Mouse (Mus musculus): ENCODE measurements around the gene 6430548M08Rik. TPM values are rescaled to one million over a fixed set of nuclear protein-coding genes. Genes with fewer than 3 reads are reported as not detected.

6430548M08Rik gene
- polyA plus RNA-seq, 1 experiment, result 6.5 TPM

DNA sequence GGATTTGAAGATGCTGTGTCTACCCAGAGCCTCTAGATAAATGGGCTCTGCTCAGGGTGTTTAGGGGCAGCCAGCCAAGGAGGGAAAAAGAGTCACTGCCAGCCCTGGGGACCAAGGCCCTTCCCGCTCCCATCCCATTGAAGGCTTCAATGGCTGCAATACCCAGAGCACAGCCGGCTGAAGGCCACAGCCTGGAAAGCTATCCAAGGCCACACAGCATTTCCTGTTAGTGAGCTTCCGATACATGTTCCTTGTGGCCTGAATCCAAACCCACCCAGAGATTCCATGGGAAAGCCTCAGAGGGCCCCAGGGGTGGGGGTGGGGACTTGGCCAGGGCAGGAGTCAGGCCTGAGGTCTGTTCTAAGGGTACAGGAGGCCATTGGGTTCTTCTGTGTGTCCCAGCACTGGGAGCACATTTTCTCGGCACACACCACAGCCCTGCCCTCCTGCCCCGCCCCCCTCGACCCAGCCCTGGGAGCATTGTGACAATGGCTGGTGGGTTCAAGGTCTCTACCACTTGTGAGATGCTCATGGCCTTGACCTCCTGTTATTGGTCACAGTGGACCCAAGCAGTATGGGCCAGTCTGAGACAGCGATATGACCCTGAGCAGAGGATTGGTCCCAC is 90.9 kb downstream of the 6430548M08Rik start:
- H3K4me3 ChIP-seq (ENCODE audit: insufficient read depth, low read length), result no peak overlapping the region
- H3K4me1 ChIP-seq (ENCODE audit: control insufficient read depth, insufficient read depth, low read length), result no peaks in the 10 kb centered on the region; the same call in 1 of the 2 replicates
- no peak overlapping the region for H3K27ac ChIP-seq (ENCODE audit: insufficient read depth, low read length)
- TF ChIP-seq POLR2A (IDR thresholded peaks at IDR 0.05; ENCODE audit: low read depth, low read length), result no peak
- TF ChIP-seq CTCF (IDR thresholded peaks at IDR 0.05; ENCODE audit: borderline replicate concordance, insufficient read depth, low read length), result no peak

DNA sequence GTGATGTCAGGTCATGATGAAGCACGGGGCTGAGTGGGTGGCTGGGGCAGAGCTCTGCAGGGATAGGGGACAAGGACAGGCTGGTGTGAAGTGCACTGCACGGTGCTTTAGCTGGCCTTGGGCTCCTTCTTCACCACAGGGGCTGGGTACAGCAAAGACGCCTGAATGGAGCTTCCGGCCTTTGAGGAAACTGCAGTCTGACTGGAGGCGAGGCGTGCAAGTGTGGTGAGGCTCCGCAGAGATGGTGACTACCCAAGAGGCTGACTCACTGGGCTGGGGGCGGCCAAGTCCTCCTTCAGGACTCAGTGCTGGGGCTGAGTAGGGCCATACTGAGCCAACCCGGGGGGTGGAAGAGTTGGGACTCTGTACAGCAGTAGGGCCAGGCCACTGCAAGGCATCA is 92.0 kb downstream of the 6430548M08Rik start:
- no peak for TF ChIP-seq CTCF (IDR thresholded peaks at IDR 0.05; ENCODE audit: borderline replicate concordance, insufficient read depth, low read length)
- TF ChIP-seq POLR2A (IDR thresholded peaks at IDR 0.05; ENCODE audit: low read depth, low read length), result no peak
- Histone ChIP-seq H3K4me3 (ENCODE audit: insufficient read depth, low read length) (no peak overlapping the region), H3K27ac (ENCODE audit: insufficient read depth, low read length) (no peak overlapping the region)

DNA sequence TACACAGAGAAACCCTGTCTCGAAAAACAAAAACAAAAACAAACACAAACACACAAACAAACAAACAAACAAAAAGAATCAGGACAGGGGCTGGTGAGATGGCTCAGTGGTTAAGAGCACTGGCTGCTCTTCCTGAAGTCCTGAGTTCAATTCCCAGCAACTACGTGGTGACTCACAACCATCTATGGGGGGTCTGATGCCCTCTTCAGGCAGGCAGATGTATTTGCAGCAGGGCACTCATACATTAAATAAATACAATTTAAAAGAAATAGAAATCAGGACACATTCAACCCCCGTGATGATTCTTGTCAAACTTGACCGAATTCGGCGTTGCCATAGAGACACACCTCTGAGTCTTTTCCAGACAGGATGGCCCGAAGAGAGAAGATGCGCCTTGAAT is 93.4 kb downstream of the 6430548M08Rik start:
- TF ChIP-seq POLR2A (IDR thresholded peaks at IDR 0.05; ENCODE audit: low read depth, low read length) (no peak), CTCF (IDR thresholded peaks at IDR 0.05; ENCODE audit: borderline replicate concordance, insufficient read depth, low read length) (no peak)

More for the DNA sequence above, 92.0 kb downstream of the 6430548M08Rik start:
- H3K4me1 ChIP-seq (ENCODE audit: control insufficient read depth, insufficient read depth, low read length), result no peaks in the 10 kb centered on the region; the same call in 1 of the 2 replicates

GRCm38 (mm10) chr8:120208113-120208512 is 94.2 kb downstream of the 6430548M08Rik start:
- TF ChIP-seq POLR2A (IDR thresholded peaks at IDR 0.05; ENCODE audit: low read depth, low read length) (no peak), CTCF (IDR thresholded peaks at IDR 0.05; ENCODE audit: borderline replicate concordance, insufficient read depth, low read length) (no peak)
- H3K27ac ChIP-seq (ENCODE audit: insufficient read depth, low read length), result no peak overlapping the region
- H3K4me1 ChIP-seq (ENCODE audit: control insufficient read depth, insufficient read depth, low read length), result no peaks in the 10 kb centered on the region; the same call in 1 of the 2 replicates
- H3K4me3 ChIP-seq (ENCODE audit: insufficient read depth, low read length), result no peak overlapping the region

More for the DNA sequence above, 93.4 kb downstream of the 6430548M08Rik start:
- Histone ChIP-seq H3K4me3 (ENCODE audit: insufficient read depth, low read length) (no peak overlapping the region), H3K4me1 (ENCODE audit: control insufficient read depth, insufficient read depth, low read length) (no peaks in the 10 kb centered on the region; the same call in 1 of the 2 replicates), H3K27ac (ENCODE audit: insufficient read depth, low read length) (no peak overlapping the region)

- TF ChIP-seq POLR2A (IDR thresholded peaks at IDR 0.05; ENCODE audit: low read depth, low read length), result no peak
- Histone ChIP-seq H3K27ac (ENCODE audit: insufficient read depth, low read length) (no peak overlapping the region), H3K4me3 (ENCODE audit: insufficient read depth, low read length) (no peak overlapping the region), H3K4me1 (ENCODE audit: control insufficient read depth, insufficient read depth, low read length) (peaks cover 7% of the 10 kb centered on the region)
Measured at GRCm38 (mm10) chr8:120211345-120211744, 97.4 kb downstream of the 6430548M08Rik start.

- Histone ChIP-seq H3K27ac (ENCODE audit: insufficient read depth, low read length) (no peak overlapping the region), H3K4me3 (ENCODE audit: insufficient read depth, low read length) (no peak overlapping the region), H3K4me1 (ENCODE audit: control insufficient read depth, insufficient read depth, low read length) (peaks cover 12% of the 10 kb centered on the region)
- TF ChIP-seq POLR2A (IDR thresholded peaks at IDR 0.05; ENCODE audit: low read depth, low read length) (no peak), CTCF (IDR thresholded peaks at IDR 0.05; ENCODE audit: borderline replicate concordance, insufficient read depth, low read length) (no peak)
Measured at GRCm38 (mm10) chr8:120212596-120212995, 98.6 kb downstream of the 6430548M08Rik start.

- no peak overlapping the region for H3K27ac ChIP-seq (ENCODE audit: insufficient read depth, low read length)
- H3K4me1 ChIP-seq (ENCODE audit: control insufficient read depth, insufficient read depth, low read length), result peaks cover 15% of the 10 kb centered on the region
- no peak overlapping the region for H3K4me3 ChIP-seq (ENCODE audit: insufficient read depth, low read length)
- TF ChIP-seq POLR2A (IDR thresholded peaks at IDR 0.05; ENCODE audit: low read depth, low read length) (no peak), CTCF (IDR thresholded peaks at IDR 0.05; ENCODE audit: borderline replicate concordance, insufficient read depth, low read length) (no peak)
Measured at GRCm38 (mm10) chr8:120213229-120213628, 99.3 kb downstream of the 6430548M08Rik start.

- TF ChIP-seq POLR2A (IDR thresholded peaks at IDR 0.05; ENCODE audit: low read depth, low read length) (no peak), CTCF (IDR thresholded peaks at IDR 0.05; ENCODE audit: borderline replicate concordance, insufficient read depth, low read length) (no peak)
- Histone ChIP-seq H3K4me1 (ENCODE audit: control insufficient read depth, insufficient read depth, low read length) (peaks cover 15% of the 10 kb centered on the region), H3K4me3 (ENCODE audit: insufficient read depth, low read length) (no peak overlapping the region), H3K27ac (ENCODE audit: insufficient read depth, low read length) (no peak overlapping the region)
Measured at GRCm38 (mm10) chr8:120213939-120214338, 100.0 kb downstream of the 6430548M08Rik start.

Other genes with a start within 250 kb of the 6430548M08Rik start
- 73.6 and 83.9 TPM in 2 replicates for gene Usp10, start 203.8 kb upstream of the 6430548M08Rik start, polyA plus RNA-seq (2011; ENCODE audit: insufficient read length, low read depth, missing spikeins)
- gene Gm20388, start 203.3 kb upstream of the 6430548M08Rik start, polyA plus RNA-seq (2011; ENCODE audit: insufficient read length, low read depth, missing spikeins), result 82.0 and 82.8 TPM in 2 replicates
- 40.9 and 41.4 TPM in 2 replicates for gene Crispld2, start 121.7 kb upstream of the 6430548M08Rik start, polyA plus RNA-seq (2011; ENCODE audit: insufficient read length, low read depth, missing spikeins)
- gene Zdhhc7, start 12.7 kb upstream of the 6430548M08Rik start, polyA plus RNA-seq (2011; ENCODE audit: insufficient read length, low read depth, missing spikeins), result 20.1 and 25.6 TPM in 2 replicates
- not detected in 2 replicates for gene Fam92b, start 63.3 kb downstream of the 6430548M08Rik start, polyA plus RNA-seq (2011; ENCODE audit: insufficient read length, low read depth, missing spikeins)
- gene Gse1, start 114.3 kb downstream of the 6430548M08Rik start, polyA plus RNA-seq (2011; ENCODE audit: insufficient read length, low read depth, missing spikeins), result 13.4 and 15.8 TPM in 2 replicates

Measured in embryonic fibroblast, embryonic 13.5 days (primary cell).